Mouse (Mus musculus) ES-Bruce4 (cell line): ENCODE measurements around the gene Grip2.

Experiments
- CTCF ChIP-seq: IDR thresholded peaks from one replicate; pipeline ENCODE4 v1.8.1; 2011; ENCODE audit warnings: low read depth, low read length
- EP300 ChIP-seq: IDR thresholded peaks from 2 replicates; pipeline ENCODE4 v1.6.1; 2011; ENCODE audit warnings: low read depth, low read length; ENCODE audit not compliant: insufficient read depth
- POLR2A ChIP-seq: IDR thresholded peaks from one replicate; pipeline ENCODE4 v1.8.1; 2011; ENCODE audit warnings: low read length; ENCODE audit not compliant: insufficient read depth

DNA sequence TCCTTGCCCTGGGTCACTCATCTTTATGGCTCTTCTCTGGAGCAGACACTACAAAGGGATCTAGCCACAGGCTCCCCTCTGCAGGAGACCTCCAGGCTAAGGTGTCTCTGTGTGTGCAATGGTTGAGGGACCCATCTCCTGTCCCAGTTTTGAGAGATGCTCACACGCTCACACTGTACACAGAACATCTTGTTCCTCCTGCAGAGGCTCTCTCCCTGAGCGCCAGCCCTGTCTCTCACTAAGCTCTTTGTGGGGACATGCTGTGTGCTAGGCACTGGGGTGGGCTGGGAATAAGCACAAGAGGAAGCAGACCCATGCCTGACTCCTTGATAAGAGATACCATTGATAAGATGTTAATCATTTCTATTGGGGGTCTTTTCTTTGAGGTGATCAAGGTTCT is 109.0 kb downstream of the Grip2 start:
- TF ChIP-seq POLR2A (no peak), CTCF (no peak), EP300 (no peak)
